Mouse (Mus musculus) megakaryocyte, embryonic 14.5 days (primary cell): ENCODE measurements around the gene Rab40c.

Experiments
- FLI1 ChIP-seq: IDR thresholded peaks from 2 replicates; pipeline ENCODE4 v1.6.1; 2012; ENCODE audit warnings: low read length, inconsistent platforms, mixed read lengths
- GATA1 ChIP-seq: IDR thresholded peaks from 3 replicates; pipeline ENCODE4 v1.6.1; 2012; ENCODE audit warnings: mixed read lengths, low read length, inconsistent platforms, borderline replicate concordance

DNA sequence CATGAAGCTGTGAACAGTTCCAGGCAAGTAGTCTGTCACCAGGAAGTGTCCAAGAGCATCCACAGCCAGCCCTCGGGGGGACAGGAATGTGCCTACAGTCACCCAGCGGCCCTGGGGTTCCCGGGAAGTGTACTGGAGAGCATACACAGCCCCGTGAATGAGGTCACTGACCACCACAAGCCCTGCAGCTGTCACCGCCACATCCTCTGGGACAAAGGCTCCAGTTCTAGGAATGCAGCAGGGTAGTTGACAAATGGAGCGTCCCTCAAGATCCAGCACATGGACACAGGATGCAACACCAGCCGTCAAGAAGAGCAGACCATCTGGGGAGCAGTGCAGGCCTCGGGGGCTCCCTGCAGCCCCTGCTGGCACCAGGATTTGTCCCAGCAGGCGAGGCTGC is 24.2 kb upstream of the Rab40c start:
- no peak for TF ChIP-seq GATA1
- no peak for TF ChIP-seq FLI1
